Mouse (Mus musculus) urinary bladder, postnatal 36 days (tissue): Measurements from ENCODE around the gene Spag9.
A peak's percentile ranks its signal among the peaks of the same experiment; 100 is the strongest.
"Not testable (repeated sequence)": the region's sequence is repeated elsewhere in the genome, so short reads cannot be mapped to it uniquely, and the experiment has no call there.

Source experiments
- DNase-seq, 2 experiments: peaks; one replicate each; pipeline ENCODE4 v3.0.0; 2022; ENCODE audit warnings: low spot score in 2 of 2, mixed read lengths in 1 of 2

Spag9 gene

GRCm38 (mm10) chr11:94047288-94047687 lies 51.4 kb downstream of the Spag9 start:
- DNase-seq: no peak

GRCm38 (mm10) chr11:94054176-94054575 lies 58.3 kb downstream of the Spag9 start:
- no peak for DNase-seq

GRCm38 (mm10) chr11:94054901-94055300 lies 59.0 kb downstream of the Spag9 start:
- no peak for DNase-seq

- DNase-seq: no peak
Observed at GRCm38 (mm10) chr11:94063941-94064340, 68.0 kb downstream of the Spag9 start.

GRCm38 (mm10) chr11:94070455-94070854 lies 74.6 kb downstream of the Spag9 start:
- DNase-seq: no peak

GRCm38 (mm10) chr11:94073283-94073682 lies 77.4 kb downstream of the Spag9 start:
- DNase-seq: no peak

- not testable (repeated sequence) for DNase-seq
Observed at GRCm38 (mm10) chr11:94086966-94087365, 91.1 kb downstream of the Spag9 start.

- no peak for DNase-seq
Observed at GRCm38 (mm10) chr11:94090496-94090895, 94.6 kb downstream of the Spag9 start.

GRCm38 (mm10) chr11:94097489-94097888 lies 101.6 kb downstream of the Spag9 start:
- DNase-seq: no peak

- no peak for DNase-seq
Observed at GRCm38 (mm10) chr11:94098840-94099239, 102.9 kb downstream of the Spag9 start.

GRCm38 (mm10) chr11:94113795-94114194 lies 117.9 kb downstream of the Spag9 start:
- DNase-seq: no peak

GRCm38 (mm10) chr11:94115408-94115807 lies 119.5 kb downstream of the Spag9 start:
- DNase-seq: no peak

GRCm38 (mm10) chr11:94116655-94117054 lies 120.8 kb downstream of the Spag9 start:
- DNase-seq: no peak

GRCm38 (mm10) chr11:94117836-94118235 lies 121.9 kb downstream of the Spag9 start:
- no peak for DNase-seq

- no peak for DNase-seq
Observed at GRCm38 (mm10) chr11:94118612-94119011, 122.7 kb downstream of the Spag9 start.

- DNase-seq: no peak
Observed at GRCm38 (mm10) chr11:94120690-94121089, 124.8 kb downstream of the Spag9 start.

- DNase-seq: no peak
Observed at GRCm38 (mm10) chr11:94121501-94121900, 125.6 kb downstream of the Spag9 start.

GRCm38 (mm10) chr11:94122341-94123030 lies 126.6 kb downstream of the Spag9 start:
- no peak for DNase-seq

GRCm38 (mm10) chr11:94126701-94127100 lies 130.8 kb downstream of the Spag9 start:
- no peak for DNase-seq

GRCm38 (mm10) chr11:94127966-94128365 lies 132.1 kb downstream of the Spag9 start:
- peak; percentile 59 to 70 for DNase-seq

GRCm38 (mm10) chr11:94128506-94128905 lies 132.6 kb downstream of the Spag9 start:
- no peak for DNase-seq

GRCm38 (mm10) chr11:94129261-94130059 lies 133.6 kb downstream of the Spag9 start:
- peak; percentile 39 to 56 for DNase-seq
